In genomic region chr11:57011024-57011690, GRCm38 (mm10) we compare ENCODE assay signal across 8 mouse cellular contexts. TPM values are rescaled to one million over a fixed set of nuclear protein-coding genes. Genes with fewer than 3 reads are reported as not detected.
DNase-seq lines count a peak whose midpoint lies in the region; ATAC-seq and TF ChIP-seq lines count a peak whose summit lies in the region.

Gria1 (plus strand) TSS chr11:57011387.

- peaks cover 4% of the 10 kb centered on the region; the same call in 1 of the 2 replicates for H3K27me3 ChIP-seq in heart, postnatal 0 days (ENCODE audit: control insufficient read depth, insufficient read depth, low read length)
- H3K27me3 ChIP-seq in embryonic facial prominence, embryonic 12.5 days, result peaks cover 28% of the 10 kb centered on the region
- H3K27me3 ChIP-seq in intestine, embryonic 16.5 days (replicated peaks; ENCODE audit: control insufficient read depth, insufficient read depth, low read length), result no peaks in the 10 kb centered on the region
- H3K27me3 ChIP-seq in myocyte (ENCODE audit: control insufficient read depth, insufficient read depth, insufficient read length), result no peaks in the 10 kb centered on the region
- no peaks in the 10 kb centered on the region for H3K27me3 ChIP-seq in thymus, adult 2 months (ENCODE audit: control insufficient read depth, insufficient read depth, low read length)

- no peak for TF ChIP-seq CTCF in heart, postnatal 0 days (IDR thresholded peaks at IDR 0.05; ENCODE audit: low read depth)
- no peak for TF ChIP-seq CTCF in thymus, adult 2 months (IDR thresholded peaks at IDR 0.05; ENCODE audit: borderline replicate concordance, control insufficient read depth, extremely low read depth, insufficient read depth, low read length, poor library complexity)

- intact Hi-C loops in heart, postnatal 14 days (cut with DNase I), result no loop called here

- H3K4me3 ChIP-seq in heart, postnatal 0 days (ENCODE audit: low read depth, low read length), result peak within 1 kb of the TSS; percentile 42
- H3K4me3 ChIP-seq in embryonic facial prominence, embryonic 12.5 days, result peak within 1 kb of the TSS; percentile 24; the same call in 1 of the 2 replicates
- no peak within 1 kb of the TSS for H3K4me3 ChIP-seq in intestine, embryonic 16.5 days (ENCODE audit: low read length)
- H3K4me3 ChIP-seq in myocyte, result no peak within 1 kb of the TSS
- no peak within 1 kb of the TSS for H3K4me3 ChIP-seq in thymus, adult 2 months (ENCODE audit: control insufficient read depth, insufficient read depth, low read length)

- no peak for TF ChIP-seq EP300 in heart, postnatal 0 days (IDR thresholded peaks at IDR 0.05; ENCODE audit: low read depth)

- H3K27ac ChIP-seq in heart, postnatal 0 days (ENCODE audit: low read depth), result no peak within 1 kb of the TSS
- no peak within 1 kb of the TSS for H3K27ac ChIP-seq in embryonic facial prominence, embryonic 12.5 days
- H3K27ac ChIP-seq in intestine, embryonic 16.5 days (ENCODE audit: low read length), result no peak within 1 kb of the TSS
- H3K27ac ChIP-seq in thymus, adult 2 months (ENCODE audit: control insufficient read depth, insufficient read depth, low read length), result no peak within 1 kb of the TSS

- no peaks in the 10 kb centered on the region for H3K79me2 ChIP-seq in myocyte (ENCODE audit: control insufficient read depth, insufficient read depth)

- peak within 1 kb of the TSS; percentile 40 for H3K9ac ChIP-seq in heart, postnatal 0 days (replicated peaks; ENCODE audit: low read depth, low read length)
- peak within 1 kb of the TSS; percentile 45; the same call in 1 of the 2 replicates for H3K9ac ChIP-seq in embryonic facial prominence, embryonic 12.5 days
- H3K9ac ChIP-seq in intestine, embryonic 16.5 days (ENCODE audit: low read depth, low read length), result no peak within 1 kb of the TSS

- H3ac ChIP-seq in myocyte (ENCODE audit: control insufficient read depth, insufficient read length), result no peak within 1 kb of the TSS

- no peak for TF ChIP-seq POLR2A in myocyte (IDR thresholded peaks at IDR 0.05; ENCODE audit: insufficient read length, low read depth)
- TF ChIP-seq POLR2A in thymus, adult 2 months (IDR thresholded peaks at IDR 0.05; ENCODE audit: control insufficient read depth, extremely low read depth, insufficient read depth, low read length, poor library complexity), result no peak

- no peaks in the 10 kb centered on the region for H3K36me3 ChIP-seq in heart, postnatal 0 days (replicated peaks; ENCODE audit: control insufficient read depth, insufficient read depth, low read length)
- H3K36me3 ChIP-seq in embryonic facial prominence, embryonic 12.5 days, result no peaks in the 10 kb centered on the region
- H3K36me3 ChIP-seq in intestine, embryonic 16.5 days (ENCODE audit: control insufficient read depth, insufficient read depth, low read length), result no peaks in the 10 kb centered on the region
- no peaks in the 10 kb centered on the region for H3K36me3 ChIP-seq in myocyte (ENCODE audit: control insufficient read depth, insufficient read depth)
- no peaks in the 10 kb centered on the region for H3K36me3 ChIP-seq in thymus, adult 2 months (ENCODE audit: control insufficient read depth, insufficient read depth, low read length)

- no peaks in the 10 kb centered on the region for H3K9me3 ChIP-seq in heart, postnatal 0 days (replicated peaks; ENCODE audit: control insufficient read depth, low read length)
- H3K9me3 ChIP-seq in embryonic facial prominence, embryonic 12.5 days, result no peaks in the 10 kb centered on the region
- H3K9me3 ChIP-seq in intestine, embryonic 16.5 days (ENCODE audit: control insufficient read depth, low read length), result no peaks in the 10 kb centered on the region

- peak; percentile 1 for DNase-seq in heart, postnatal 0 days (ENCODE audit: low spot score)
- DNase-seq in heart, postnatal 14 days, result no peak
- DNase-seq in thymus, adult 2 months, result no peak
- no peak for DNase-seq in embryo, embryonic 10.5 days (ENCODE audit: low spot score)
- no peak for DNase-seq in kidney, adult 18-20 months

- ATAC-seq in heart, postnatal 0 days (ENCODE audit: insufficient read depth, low read depth), result no peak
- ATAC-seq in embryonic facial prominence, embryonic 12.5 days (ENCODE audit: insufficient number of reproducible peaks, insufficient read depth, low FRiP score, low TSS enrichment), result no peak
- ATAC-seq in intestine, embryonic 16.5 days, result no peak

- H3K4me2 ChIP-seq in heart, postnatal 0 days (ENCODE audit: low read depth, low read length), result peak within 1 kb of the TSS; percentile 69
- peak within 1 kb of the TSS; percentile 51 for H3K4me2 ChIP-seq in embryonic facial prominence, embryonic 12.5 days (replicated peaks)
- H3K4me2 ChIP-seq in intestine, embryonic 16.5 days (ENCODE audit: low read depth, low read length), result peak within 1 kb of the TSS; percentile 20
- H3K4me2 ChIP-seq in myocyte (ENCODE audit: low read depth), result peak within 1 kb of the TSS; percentile 43

- WGBS in heart, postnatal 0 days, result 56% methylated on average over 6 of the region's 6 CpGs
- 26% methylated on average over 6 of the region's 6 CpGs for WGBS in embryonic facial prominence, embryonic 12.5 days
- WGBS in intestine, embryonic 16.5 days, result 42% methylated on average over 6 of the region's 6 CpGs
- WGBS in thymus, adult 2 months, result 46% methylated on average over 6 of the region's 6 CpGs

- H3K4me1 ChIP-seq in heart, postnatal 0 days (ENCODE audit: control insufficient read depth, insufficient read depth), result peaks cover 19% of the 10 kb centered on the region
- peaks cover 25% of the 10 kb centered on the region for H3K4me1 ChIP-seq in embryonic facial prominence, embryonic 12.5 days
- H3K4me1 ChIP-seq in intestine, embryonic 16.5 days (ENCODE audit: control insufficient read depth, insufficient read depth, low read length), result no peaks in the 10 kb centered on the region
- H3K4me1 ChIP-seq in thymus, adult 2 months (replicated peaks; ENCODE audit: control insufficient read depth, insufficient read depth, low read length), result no peaks in the 10 kb centered on the region

TF ChIP-seq in myocyte, 11 proteins besides CTCF, POLR2A, EP300 and RAD21:
- no peak for TF ChIP-seq E2F4 (IDR thresholded peaks at IDR 0.05; ENCODE audit: insufficient read depth)
- TF ChIP-seq MYOD1 (IDR thresholded peaks at IDR 0.05; ENCODE audit: control insufficient read depth in 1 of 3, insufficient read length in 2 of 3, low read depth in 2 of 3), result no peak
- no peak for TF ChIP-seq TCF3 (IDR thresholded peaks at IDR 0.05; ENCODE audit: insufficient read length, low read depth)
- TF ChIP-seq USF1 (IDR thresholded peaks at IDR 0.05; ENCODE audit: low read depth), result no peak
- TF ChIP-seq MAX (IDR thresholded peaks at IDR 0.05; ENCODE audit: low read depth), result no peak
- TF ChIP-seq TCF12 (IDR thresholded peaks at IDR 0.05; ENCODE audit: insufficient read depth, poor library complexity, severe bottlenecking), result no peak
- TF ChIP-seq CEBPB (IDR thresholded peaks at IDR 0.05; ENCODE audit: insufficient read depth, poor library complexity, severe bottlenecking), result no peak

RNA-seq across cellular contexts. Expression of gene Gria1, which starts in this region (rescaled TPM):
- total RNA-seq in heart, postnatal 0 days (2014; rRNA removed; ENCODE audit: low replicate concordance), result 5.6 and 17.9 TPM in 2 replicates
- polyA plus RNA-seq in heart, postnatal 0 days (2015; fragmentation: Nextera tagmentation; extraction: Ambion mirVana), result 2.0 and 2.1 TPM in 2 replicates
- total RNA-seq in heart, postnatal 14 days (2021), result under 1 TPM; 0.10 to 0.22 TPM
- polyA plus RNA-seq in embryonic facial prominence, embryonic 12.5 days (2016; fragmentation: Nextera tagmentation; extraction: Ambion mirVana), result 2.6 and 3.2 TPM in 2 replicates
- polyA plus RNA-seq in intestine, embryonic 16.5 days (2015; fragmentation: Nextera tagmentation; extraction: Ambion mirVana), result 0.94 and 1.1 TPM in 2 replicates
- 0.04 TPM for polyA plus RNA-seq in myocyte (2012; fragmentation: generic; extraction: Trizol)
- polyA plus RNA-seq in thymus, adult 2 months (2012; rRNA removed), result 0.04 and 0.05 TPM in 2 replicates

Comparison
In these comparisons a context has a peak if more than half of its experiments do, and no peak if none do; other contexts are left out.
1. H3K4me3 ChIP-seq: peak in heart, postnatal 0 days (single experiment) and embryonic facial prominence, embryonic 12.5 days (single experiment); none in intestine, embryonic 16.5 days (single experiment), myocyte (single experiment) and thymus, adult 2 months (single experiment).
2. Peak in every context shown above with its lines, with median percentiles within 50 percentile points of each other: H3K4me2 ChIP-seq.